Mouse (Mus musculus) thymus, postnatal 36 days (tissue): Measurements from ENCODE around the gene Ube2h.

ENCODE experiments used
- DNase-seq, 2 experiments: peaks; one replicate each; pipeline ENCODE4 v3.0.0; 2022; ENCODE audit warnings: mixed read lengths in 2 of 2

Gene Ube2h

GRCm38 (mm10) chr6:30299116-30299515 is 5.2 kb downstream of the Ube2h start:
- DNase-seq = no peak

- DNase-seq = no peak
These were observed 11.8 kb downstream of the Ube2h start for GRCm38 (mm10) chr6:30292579-30292978.

- DNase-seq = no peak
These were observed 16.4 kb downstream of the Ube2h start for GRCm38 (mm10) chr6:30287958-30288357.

GRCm38 (mm10) chr6:30286642-30287041 is 17.7 kb downstream of the Ube2h start:
- no peak for DNase-seq

GRCm38 (mm10) chr6:30284177-30284576 is 20.2 kb downstream of the Ube2h start:
- DNase-seq = no peak

- no peak for DNase-seq
These were observed 22.0 kb downstream of the Ube2h start for GRCm38 (mm10) chr6:30282361-30282760.

GRCm38 (mm10) chr6:30278374-30278773 is 26.0 kb downstream of the Ube2h start:
- DNase-seq = no peak

GRCm38 (mm10) chr6:30276882-30277281 is 27.5 kb downstream of the Ube2h start:
- no peak for DNase-seq

- DNase-seq = no peak
These were observed 28.0 kb downstream of the Ube2h start for GRCm38 (mm10) chr6:30276375-30276774.

- DNase-seq = no peak
These were observed 29.0 kb downstream of the Ube2h start for GRCm38 (mm10) chr6:30275159-30275847.

- DNase-seq = no peak
These were observed 31.4 kb downstream of the Ube2h start for GRCm38 (mm10) chr6:30272911-30273310.

- no peak for DNase-seq
These were observed 31.9 kb downstream of the Ube2h start for GRCm38 (mm10) chr6:30272338-30272905.

- DNase-seq = no peak
These were observed 34.5 kb downstream of the Ube2h start for GRCm38 (mm10) chr6:30269846-30270245.

GRCm38 (mm10) chr6:30267486-30267885 is 36.9 kb downstream of the Ube2h start:
- no peak for DNase-seq

GRCm38 (mm10) chr6:30265402-30265801 is 38.9 kb downstream of the Ube2h start:
- no peak for DNase-seq

- DNase-seq = no peak
These were observed 41.3 kb downstream of the Ube2h start for GRCm38 (mm10) chr6:30263053-30263452.

GRCm38 (mm10) chr6:30259271-30259670 is 45.1 kb downstream of the Ube2h start:
- DNase-seq = no peak

- DNase-seq = no peak
These were observed 46.4 kb downstream of the Ube2h start for GRCm38 (mm10) chr6:30257962-30258361.

- no peak for DNase-seq
These were observed 48.5 kb downstream of the Ube2h start for GRCm38 (mm10) chr6:30255846-30256245.

GRCm38 (mm10) chr6:30252271-30253010 is 51.9 kb downstream of the Ube2h start:
- no peak for DNase-seq

- no peak for DNase-seq
These were observed 55.6 kb downstream of the Ube2h start for GRCm38 (mm10) chr6:30248708-30249107.

GRCm38 (mm10) chr6:30245940-30246339 is 58.4 kb downstream of the Ube2h start:
- no peak for DNase-seq

- DNase-seq = no peak
These were observed 58.9 kb downstream of the Ube2h start for GRCm38 (mm10) chr6:30245397-30245796.
